Mouse (Mus musculus) testis, adult 2 months (tissue): ENCODE data around the gene Il6. TPM values are rescaled to one million over a fixed set of nuclear protein-coding genes. Genes with fewer than 3 reads are reported as not detected.
"Not testable (repeated sequence)": the region's sequence is repeated elsewhere in the genome, so short reads cannot be mapped to it uniquely, and the experiment has no call there.

ENCODE experiments used
- H3K27ac ChIP-seq: fragments of 200-500 bp; 2 replicates; pipeline ENCODE4 v1.5.1; 2012; ENCODE audit warnings: low read depth, low read length; ENCODE audit not compliant: control insufficient read depth, insufficient read depth
- H3K27me3 ChIP-seq: fragments of 200-500 bp; 2 replicates; pipeline ENCODE4 v1.6.1; 2012; ENCODE audit warnings: mild to moderate bottlenecking, low read length, moderate library complexity; ENCODE audit not compliant: control insufficient read depth, insufficient read depth
- H3K36me3 ChIP-seq: fragments of 200-500 bp; 2 replicates; pipeline ENCODE4 v1.6.1; 2012; ENCODE audit warnings: mild to moderate bottlenecking, low read length; ENCODE audit not compliant: control insufficient read depth, insufficient read depth
- H3K4me1 ChIP-seq: fragments of 200-500 bp; 2 replicates; pipeline ENCODE4 v1.6.1; 2012; ENCODE audit warnings: low read length; ENCODE audit not compliant: control insufficient read depth, insufficient read depth
- H3K4me3 ChIP-seq: fragments of 200-500 bp; 2 replicates; pipeline ENCODE4 v1.5.1; 2012; ENCODE audit warnings: low read depth, mild to moderate bottlenecking, low read length, moderate library complexity, mixed read lengths; ENCODE audit not compliant: control insufficient read depth
- CTCF ChIP-seq: fragments of 200-500 bp; IDR thresholded peaks from 2 replicates; pipeline ENCODE4 v1.5.1; 2012; ENCODE audit warnings: low read depth, mild to moderate bottlenecking, inconsistent platforms, low read length, moderate library complexity; ENCODE audit not compliant: control insufficient read depth, insufficient read depth, insufficient replicate concordance
- POLR2A ChIP-seq: fragments of 200-500 bp; IDR thresholded peaks from 2 replicates; pipeline ENCODE4 v1.6.1; 2012; ENCODE audit warnings: low read depth, mild to moderate bottlenecking, inconsistent platforms, low read length, moderate library complexity; ENCODE audit not compliant: control insufficient read depth
- polyA plus RNA-seq: library from polyadenylated mRNA; depleted of rRNA; stranded (reverse); fragments of >200 nt; gene quantifications from 2 replicates; pipeline ENCODE4 v1.2.3, GENCODE M21; 2012; rRNA removed

Il6 gene
- polyA plus RNA-seq, 1 experiment: not detected

- Histone ChIP-seq H3K27ac (no peak overlapping the region), H3K4me1 (no peaks in the 10 kb centered on the region), H3K27me3 (no peaks in the 10 kb centered on the region), H3K4me3 (no peak overlapping the region), H3K36me3 (no peaks in the 10 kb centered on the region)
- TF ChIP-seq POLR2A (no peak), CTCF (no peak)
These were observed 45.4 kb downstream of the Il6 start for GRCm38 (mm10) chr5:30058216-30058731.

- peak overlapping the region; percentile 55 for H3K4me3 ChIP-seq
- not testable (repeated sequence) for H3K4me1 ChIP-seq, H3K27me3 ChIP-seq, H3K36me3 ChIP-seq, H3K27ac ChIP-seq
These were observed 46.7 kb downstream of the Il6 start for GRCm38 (mm10) chr5:30059607-30060006.

- TF ChIP-seq POLR2A: no peak
- TF ChIP-seq CTCF: no peak
- H3K27ac ChIP-seq: no peak overlapping the region
- H3K36me3 ChIP-seq: no peaks in the 10 kb centered on the region
- H3K4me3 ChIP-seq: no peak overlapping the region
- H3K27me3 ChIP-seq: no peaks in the 10 kb centered on the region
- H3K4me1 ChIP-seq: no peaks in the 10 kb centered on the region
These were observed 54.8 kb downstream of the Il6 start for GRCm38 (mm10) chr5:30067726-30068125.

Other genes with a start within 250 kb of the Il6 start
- 4.6 and 4.8 TPM in 2 replicates for gene Tyms, start 60.5 kb downstream of the Il6 start, polyA plus RNA-seq
- gene Garem2, start 92.0 kb downstream of the Il6 start, polyA plus RNA-seq: 0.71 and 0.78 TPM in 2 replicates
- not detected in 2 replicates for gene 3110082J24Rik, start 93.0 kb downstream of the Il6 start, polyA plus RNA-seq
- 74.2 and 78.6 TPM in 2 replicates for gene Hadha, start 142.0 kb downstream of the Il6 start, polyA plus RNA-seq
- 60.1 and 67.1 TPM in 2 replicates for gene Hadhb, start 142.1 kb downstream of the Il6 start, polyA plus RNA-seq
- 18.3 and 18.5 TPM in 2 replicates for gene Adgrf3, start 192.6 kb downstream of the Il6 start, polyA plus RNA-seq
- gene Selenoi, start 219.5 kb downstream of the Il6 start, polyA plus RNA-seq: 65.4 and 74.1 TPM in 2 replicates